Mouse (Mus musculus): Measurements from ENCODE around the gene Ankfn1. TPM values are rescaled to one million over a fixed set of nuclear protein-coding genes. Genes with fewer than 3 reads are reported as not detected.
A peak's percentile ranks its signal among the peaks of the same experiment; 100 is the strongest.

The Ankfn1 gene
- total and polyA plus RNA-seq, 3 experiments, result 0.10 to 0.33 (median 0.26) TPM

DNA sequence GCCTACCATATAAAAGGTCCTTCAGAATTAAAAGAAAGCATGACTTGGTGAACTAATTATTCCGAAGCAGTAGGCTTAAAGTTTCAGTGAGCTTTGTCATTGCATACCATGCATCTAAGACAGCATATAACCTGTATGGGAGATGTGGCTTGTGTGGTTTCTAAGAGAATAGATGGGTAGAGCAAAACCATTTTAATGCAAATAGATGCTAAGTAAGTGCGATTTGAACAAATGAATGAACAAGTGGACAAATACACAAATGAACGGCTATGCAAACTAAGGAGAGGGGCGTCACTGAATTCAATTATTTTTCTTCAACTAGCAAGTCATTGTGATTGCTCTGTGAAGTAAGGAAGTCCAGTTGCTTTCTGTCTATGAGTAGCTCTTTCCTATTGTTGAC lies 198.3 kb downstream of the Ankfn1 start:
- DNase-seq, result no peak

DNA sequence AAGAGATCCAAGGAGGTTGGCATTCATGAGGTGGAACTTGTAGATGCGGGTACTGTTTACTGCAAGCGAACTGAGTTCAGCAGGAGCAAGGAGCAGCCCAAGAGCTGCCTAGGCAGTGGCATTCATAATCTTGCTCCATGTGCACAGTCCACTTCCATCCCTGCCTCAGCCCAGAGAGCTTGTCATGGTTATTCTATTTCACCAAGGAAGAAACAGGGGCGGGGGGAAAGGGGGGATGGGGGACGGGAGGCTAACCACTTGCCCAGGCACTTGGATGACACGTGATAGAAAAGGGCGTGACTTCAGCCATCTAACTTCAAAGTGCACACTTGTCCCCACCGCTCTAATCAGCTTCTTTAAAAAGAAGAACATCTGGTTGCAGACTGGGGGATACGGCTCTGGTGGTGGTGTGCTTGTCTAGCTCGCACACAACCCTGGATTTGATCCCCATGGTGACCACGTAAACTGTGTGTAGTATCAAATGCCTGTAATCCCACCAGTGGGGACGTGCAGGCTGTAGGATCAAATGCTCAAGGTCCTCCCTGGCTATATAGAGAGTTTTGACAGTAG lies 203.1 kb downstream of the Ankfn1 start:
- DNase-seq, result no peak

DNA sequence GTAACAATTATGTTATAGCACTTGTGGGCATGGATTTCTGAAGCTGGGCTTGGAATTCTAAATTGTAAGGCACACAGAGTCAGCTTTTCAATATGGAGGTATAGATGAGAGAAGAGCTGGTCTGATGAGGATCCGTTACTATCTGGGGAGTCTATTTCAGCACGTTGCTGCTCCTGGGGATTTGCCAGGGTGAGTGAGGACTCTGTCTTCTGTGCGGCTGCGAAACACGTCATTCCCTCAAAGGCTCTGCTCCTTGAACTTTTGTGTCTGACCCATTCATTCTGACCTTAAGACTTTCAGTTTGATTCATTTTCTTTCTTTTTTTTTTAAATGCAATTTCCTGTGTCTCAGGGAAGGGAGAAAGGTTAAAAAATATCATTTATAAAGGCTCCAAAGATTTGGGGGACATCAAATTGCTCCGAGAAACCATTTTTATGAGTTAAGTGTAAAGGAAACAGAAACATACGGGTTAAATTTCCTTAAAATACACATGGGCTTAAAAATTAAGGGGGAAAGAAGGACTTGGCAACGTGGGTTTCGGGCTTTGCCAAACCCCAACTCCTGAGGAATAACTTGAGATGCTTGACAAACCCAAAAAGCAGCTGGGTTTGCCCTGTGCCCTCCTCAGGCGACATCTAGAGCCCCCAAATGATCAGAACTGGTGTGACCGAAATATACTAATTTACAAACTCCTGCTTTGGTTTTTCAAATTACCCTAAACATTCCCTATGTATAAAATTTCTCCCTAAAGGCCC lies 207.9 kb downstream of the Ankfn1 start:
- peak; percentile 88 for DNase-seq

DNA sequence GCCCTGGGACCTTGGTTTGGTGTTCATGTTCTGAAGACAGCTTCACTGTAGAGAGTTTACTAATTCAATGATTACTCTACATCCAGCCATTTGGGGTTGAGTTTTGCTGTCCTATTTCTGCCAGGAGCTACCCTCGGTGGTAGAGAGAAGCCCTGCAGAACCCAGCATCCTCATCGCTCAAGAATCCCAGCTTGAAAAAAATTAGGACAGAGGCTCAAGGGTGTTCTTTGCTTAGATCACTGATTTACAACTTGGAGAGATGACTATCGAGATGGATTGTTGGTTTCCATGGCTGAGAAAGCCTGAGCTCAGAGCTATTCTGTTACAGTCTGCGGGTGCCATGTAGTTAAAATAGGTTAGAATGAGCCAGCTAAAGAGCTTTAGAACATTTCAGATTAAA lies 209.2 kb downstream of the Ankfn1 start:
- DNase-seq, result peak; percentile 48

DNA sequence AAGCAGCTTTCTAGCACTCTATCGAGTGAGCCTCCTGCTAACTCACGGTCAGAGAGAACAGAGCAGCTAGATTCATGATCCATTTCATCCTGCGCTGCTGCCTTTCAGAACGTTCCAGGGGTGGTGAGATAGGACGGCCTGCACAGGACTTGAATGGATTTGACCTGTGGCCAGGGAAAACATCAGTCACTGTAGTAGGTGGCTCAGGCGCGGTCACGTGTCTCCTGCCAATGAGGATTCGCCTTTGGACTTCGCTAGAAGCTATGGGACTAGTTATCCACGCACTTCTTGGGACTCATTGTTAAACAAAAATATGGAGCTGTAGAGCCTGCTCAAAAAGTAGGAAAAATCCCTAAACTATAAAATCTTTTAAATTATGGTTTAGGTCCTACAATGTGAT lies 226.0 kb downstream of the Ankfn1 start:
- DNase-seq, result no peak

DNA sequence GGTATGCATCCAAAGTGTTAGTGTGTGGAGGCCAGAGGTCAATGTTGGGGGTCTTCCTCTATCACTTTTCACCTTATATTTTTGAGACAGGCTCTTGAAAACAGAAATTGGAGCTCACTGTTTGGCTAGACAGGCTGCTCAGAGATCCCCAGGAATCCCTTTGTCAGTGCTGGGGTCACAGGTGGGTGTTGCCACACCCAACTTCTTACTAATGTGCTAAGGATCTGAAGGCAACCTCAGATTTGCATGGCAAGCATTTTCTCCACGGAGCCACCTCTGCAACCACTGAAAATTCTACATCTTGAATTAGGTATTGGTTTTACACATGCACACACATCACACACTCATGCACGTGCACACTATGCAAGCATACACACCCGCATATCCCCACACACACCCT lies 226.5 kb downstream of the Ankfn1 start:
- DNase-seq, result no peak

DNA sequence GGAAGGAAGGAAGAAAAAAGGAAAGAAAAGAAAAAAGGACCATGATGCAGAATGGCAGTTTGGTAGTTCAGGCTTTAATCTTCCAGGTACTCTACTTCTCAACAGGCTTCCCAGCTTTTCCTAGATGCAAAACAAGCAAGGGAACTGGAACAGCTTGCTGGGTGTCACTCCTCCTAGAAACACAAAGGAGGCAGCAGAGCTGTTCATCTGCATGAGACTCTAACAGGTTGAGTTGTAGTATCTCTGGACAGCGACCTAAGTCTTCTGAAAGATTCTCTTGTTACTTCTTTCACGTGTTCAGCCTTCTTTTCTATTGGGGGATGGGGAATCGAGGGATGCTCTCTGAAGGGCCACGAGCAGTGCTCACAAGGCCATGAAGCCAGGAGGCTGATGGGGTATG lies 228.7 kb downstream of the Ankfn1 start:
- DNase-seq, result no peak

DNA sequence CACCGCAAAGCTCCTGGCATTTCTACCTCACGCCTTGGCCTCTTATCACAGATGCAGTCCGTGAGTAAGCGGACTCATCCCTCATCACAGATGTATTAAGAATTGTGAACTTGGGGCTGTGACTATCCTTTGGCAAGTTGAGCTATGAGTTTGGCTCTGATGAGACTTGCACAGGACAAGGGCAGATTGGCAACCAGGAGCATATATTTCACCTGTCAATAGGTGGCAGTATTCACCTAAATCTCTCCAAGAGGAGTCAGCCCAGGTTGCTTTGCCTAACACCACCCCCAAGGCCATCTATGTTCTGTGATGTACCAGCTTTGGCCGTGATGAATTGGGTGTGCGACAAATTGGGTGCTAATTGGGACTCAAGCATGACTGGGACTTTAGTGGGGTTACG lies 231.3 kb downstream of the Ankfn1 start:
- peak; percentile 61 for DNase-seq

DNA sequence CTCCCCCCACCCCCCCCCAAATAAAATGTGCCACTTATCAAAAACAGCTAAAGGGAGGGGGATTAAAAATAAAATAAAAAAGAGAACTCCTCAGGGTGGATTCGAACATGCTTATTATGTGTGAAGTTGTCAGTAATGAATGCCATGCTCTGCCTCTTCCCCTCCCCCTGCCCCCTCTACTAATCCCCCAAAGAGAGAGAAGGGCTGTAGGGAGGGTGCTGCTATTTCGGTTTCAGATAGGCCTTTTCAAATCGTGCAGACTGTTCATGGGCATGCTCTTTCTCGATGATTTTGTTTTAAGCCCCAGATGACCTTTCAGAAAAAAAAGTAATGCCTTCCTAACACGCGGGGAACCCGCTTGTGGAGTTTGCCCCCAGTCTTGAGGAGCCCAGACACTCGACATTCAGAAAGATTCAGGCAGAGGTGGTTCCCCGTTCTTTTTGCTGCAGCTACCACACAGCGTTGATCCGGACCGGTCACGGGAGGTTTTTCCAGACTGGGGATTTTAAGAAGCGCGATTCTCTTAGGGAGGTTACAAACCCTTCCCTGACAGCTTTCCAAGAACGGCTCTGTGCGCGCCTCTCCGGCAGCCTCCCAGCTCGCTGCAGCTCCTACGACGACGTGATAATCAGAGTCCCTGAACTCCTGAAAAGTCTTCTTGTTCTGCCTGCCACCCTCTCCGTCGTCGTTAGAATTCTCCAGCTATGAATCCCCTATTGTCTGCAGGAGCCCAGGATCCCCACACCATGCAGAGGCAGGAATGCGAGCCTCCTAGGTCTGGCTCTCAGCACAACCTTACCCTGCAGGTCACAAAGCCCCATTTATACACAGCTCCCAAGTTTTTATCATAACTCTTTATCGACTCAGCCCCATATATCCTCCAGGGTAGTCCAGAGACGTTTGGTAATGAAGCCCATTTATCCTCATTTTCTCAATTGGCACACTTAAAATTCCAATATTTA lies 232.3 kb downstream of the Ankfn1 start:
- DNase-seq, result peak; percentile 18

DNA sequence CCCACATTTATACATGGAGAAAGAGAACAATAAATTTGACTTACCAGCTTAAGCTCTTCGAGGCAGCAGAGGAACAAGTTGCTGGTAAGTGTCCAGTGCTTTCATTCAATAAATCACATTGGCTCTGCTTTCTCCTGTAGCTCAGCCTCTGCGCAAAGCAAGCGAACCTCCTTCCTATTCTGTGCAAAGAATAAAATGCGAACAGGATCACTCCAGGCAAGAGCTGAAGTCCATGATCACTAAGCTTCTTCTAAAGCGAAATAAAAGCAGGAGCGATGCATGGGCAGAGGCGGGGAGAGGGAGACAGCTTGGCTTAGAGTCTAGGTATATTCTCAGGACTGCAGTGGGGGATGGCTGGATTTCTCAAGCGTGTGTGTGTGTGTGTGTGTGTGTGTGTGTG lies 239.1 kb downstream of the Ankfn1 start:
- no peak for DNase-seq

DNA sequence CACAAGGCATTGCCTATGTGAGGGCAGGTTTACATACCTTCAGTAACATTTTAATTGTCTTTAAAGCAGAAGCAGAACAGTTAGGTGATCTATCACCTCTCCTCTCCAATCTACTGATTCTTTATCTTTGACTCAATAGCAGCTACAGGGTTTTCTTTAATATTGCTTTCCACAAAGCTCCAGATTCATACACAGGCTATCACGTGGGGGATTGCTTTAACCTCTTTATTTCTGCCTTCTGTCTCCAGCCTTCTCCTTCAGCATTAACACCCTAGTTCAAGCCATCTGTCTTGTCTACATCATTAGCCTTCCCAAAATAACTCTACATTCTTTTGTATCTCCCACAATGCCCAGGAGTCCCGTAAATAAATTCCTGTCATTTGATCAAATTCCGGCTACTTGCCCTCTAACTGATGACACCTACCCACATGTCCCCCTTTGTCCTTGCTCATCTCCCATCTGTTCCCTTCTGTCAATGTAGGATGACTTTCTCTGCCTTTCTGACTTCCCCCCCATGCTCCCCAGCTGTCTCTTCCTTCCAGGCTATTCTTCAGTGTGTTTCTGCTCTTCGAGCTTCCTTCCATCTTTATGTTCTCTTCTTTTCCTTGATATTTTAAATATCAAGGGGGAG lies 249.5 kb downstream of the Ankfn1 start:
- DNase-seq, result no peak

DNA sequence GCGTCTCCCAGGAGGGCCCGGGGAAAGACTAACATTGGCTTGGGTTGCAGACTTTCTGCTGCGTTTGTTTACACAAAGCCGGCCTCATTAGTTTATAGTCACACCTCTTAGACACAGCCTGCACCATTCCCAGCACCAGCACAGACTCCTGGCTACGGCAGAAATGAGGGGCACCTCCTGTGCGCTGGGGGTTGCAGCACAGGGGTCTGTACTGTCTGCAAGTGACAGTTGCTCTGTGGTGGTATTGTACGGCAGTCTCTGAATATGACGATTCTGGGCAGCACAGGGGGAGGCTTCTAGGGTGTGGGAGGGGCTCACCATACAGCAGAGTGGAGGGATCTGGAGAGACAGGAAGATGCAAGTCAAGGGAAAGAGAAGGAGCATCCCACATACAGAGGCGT lies 262.0 kb downstream of the Ankfn1 start:
- DNase-seq, result no peak

DNA sequence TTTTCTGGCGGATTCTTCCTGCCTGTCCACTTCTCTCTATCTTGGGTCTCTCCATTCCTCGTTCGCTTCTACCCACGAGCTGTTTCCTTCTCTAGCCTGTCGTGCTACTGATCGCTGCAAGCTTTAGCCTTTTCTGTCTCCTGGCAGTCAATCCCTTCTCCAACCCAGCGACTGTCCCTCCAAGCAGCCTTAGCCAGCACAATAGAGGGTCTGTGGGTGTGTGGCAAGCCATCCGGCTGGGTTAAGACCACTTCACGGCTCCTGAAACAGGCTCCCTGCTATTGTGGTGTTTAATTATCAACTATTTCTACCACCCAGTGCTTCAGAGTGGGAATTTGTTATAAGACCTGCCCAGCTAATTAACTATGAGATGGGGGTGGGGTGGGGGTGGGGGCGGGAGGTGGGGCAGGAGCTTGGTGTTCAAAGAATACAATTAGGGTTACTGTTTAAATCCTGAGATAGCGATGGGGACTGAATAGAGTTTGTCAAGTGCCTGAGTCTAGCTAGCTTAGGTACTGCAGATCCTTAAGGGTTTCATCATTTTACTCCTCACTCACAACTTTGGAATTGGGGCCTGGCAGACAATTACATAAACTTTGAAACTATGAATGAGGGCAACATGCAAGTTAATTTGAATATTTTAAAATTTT lies 268.7 kb downstream of the Ankfn1 start:
- DNase-seq, result no peak

DNA sequence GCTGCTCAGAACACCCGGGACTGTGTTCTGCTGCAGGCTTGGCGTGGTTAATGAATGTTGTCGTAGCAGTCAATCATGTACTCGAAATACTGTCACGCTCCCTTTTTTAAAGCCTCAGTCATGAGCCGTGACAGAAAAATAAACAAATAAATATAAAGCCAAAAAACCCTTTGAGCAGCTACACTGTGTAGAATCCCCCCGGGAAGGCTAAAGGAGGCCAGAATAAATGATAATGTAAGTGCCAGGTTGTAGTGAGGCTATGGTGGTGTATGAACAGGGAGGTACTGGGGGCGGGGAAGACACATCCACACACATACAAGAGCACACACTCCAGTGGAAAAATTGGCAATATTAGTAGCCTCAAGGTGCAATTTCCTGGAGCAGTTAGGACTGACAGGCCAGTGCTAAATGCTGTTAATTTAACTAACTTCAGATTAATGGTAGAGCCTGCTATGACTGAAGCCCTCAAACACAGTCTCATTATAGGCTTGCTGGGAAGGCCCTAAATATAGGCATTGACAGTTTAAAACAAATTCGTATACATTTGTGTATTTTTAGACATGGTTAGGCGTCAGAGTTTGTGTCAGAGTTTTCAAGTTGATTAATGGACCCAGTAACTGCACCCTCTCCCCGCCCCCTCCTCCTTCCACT lies 270.7 kb downstream of the Ankfn1 start:
- no peak for DNase-seq

DNA sequence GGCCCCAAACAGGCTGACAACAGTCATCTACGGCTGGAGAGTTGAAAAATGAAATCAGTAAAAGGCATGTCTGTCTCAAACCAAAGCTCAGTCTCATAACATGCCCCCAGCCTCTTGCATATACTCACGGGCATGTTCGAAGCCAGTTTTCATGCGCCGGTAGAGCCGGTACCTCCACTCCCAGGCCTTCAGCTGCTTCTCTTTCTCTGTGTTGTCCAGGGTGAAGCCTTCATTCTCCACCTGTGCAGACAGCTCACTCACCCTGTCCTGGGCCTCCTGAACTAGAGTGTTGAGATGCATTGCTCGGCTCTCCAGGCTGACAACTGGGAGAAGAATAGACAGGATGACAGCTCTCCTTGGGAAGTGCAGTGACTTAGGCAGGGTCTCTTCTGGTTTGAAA lies 272.4 kb downstream of the Ankfn1 start:
- DNase-seq, result no peak

DNA sequence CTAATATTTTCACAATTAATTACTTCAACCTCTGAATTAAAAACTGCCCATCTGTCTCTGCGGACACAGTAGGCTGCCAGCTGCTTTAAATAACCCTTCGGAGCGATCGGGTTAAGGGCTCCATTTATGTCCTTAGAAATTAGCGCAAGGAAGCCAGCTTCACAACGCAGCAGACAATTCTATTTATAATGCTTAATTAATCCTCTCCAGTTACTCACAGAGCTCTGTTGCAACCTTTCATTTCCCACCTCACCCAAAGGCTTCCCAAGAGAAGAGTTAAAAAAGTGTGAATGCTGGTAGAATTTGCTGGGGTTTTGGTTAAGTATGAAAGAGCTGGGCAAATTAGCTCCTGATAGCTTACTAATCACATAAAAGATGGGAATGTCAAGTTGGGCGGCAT lies 275.7 kb downstream of the Ankfn1 start:
- DNase-seq, result no peak

DNA sequence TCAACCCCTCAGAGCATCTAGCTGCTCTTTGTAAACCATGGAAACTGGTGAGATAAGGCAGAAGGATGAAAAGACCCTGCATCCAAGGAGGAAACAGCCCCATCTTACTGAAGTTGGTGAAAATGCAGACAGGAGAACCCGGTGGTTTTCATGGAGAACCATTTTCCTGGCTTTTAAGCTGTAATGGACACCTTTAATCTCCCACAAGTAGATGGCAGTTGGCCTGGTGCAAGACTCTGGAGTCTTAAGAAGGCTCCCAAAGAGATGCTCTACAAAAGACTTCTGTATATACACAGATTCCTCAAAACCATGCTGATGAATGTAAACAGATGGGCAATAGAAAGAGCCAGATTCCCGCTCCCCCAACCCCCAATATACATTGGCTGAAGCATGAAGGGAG lies 276.5 kb downstream of the Ankfn1 start:
- no peak for DNase-seq

DNA sequence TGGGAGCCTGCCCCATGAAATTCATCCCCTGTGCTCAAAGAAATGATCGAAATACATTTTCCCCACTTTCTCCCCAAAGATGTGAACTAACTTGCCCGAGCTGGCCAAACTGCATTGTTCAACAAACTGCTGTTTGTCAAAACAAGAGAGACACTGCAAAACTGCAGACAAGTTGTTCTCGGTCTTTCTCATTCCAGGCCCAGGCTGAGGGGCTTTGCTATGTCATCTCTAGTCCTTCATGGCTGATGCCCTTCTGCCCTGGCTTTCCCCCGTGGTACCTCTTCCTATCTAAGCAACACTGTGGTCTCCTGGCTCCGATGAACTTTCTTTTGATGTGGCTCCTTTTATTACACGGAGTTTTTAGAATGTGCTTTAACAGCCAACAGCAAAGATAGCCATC lies 296.4 kb downstream of the Ankfn1 start:
- no peak for DNase-seq

DNA sequence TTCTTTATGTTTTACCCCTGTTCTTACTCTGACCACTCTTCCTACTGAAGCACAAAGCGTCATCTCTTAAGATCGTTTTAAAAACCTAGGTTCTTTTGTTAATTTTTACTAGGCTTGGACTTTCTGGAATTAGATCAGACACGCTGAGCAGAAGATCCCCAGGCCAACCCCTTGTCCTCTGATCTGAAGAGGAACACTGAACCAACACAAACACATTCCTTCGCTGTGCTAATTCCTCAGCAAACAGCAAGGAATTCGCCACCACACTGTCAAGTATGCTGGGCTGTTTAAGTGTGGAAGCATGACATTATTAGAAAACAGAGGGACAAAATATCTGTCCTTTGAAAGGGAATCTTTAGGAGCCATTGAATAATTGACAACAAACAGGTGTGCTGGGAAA lies 300.5 kb downstream of the Ankfn1 start:
- DNase-seq, result no peak

DNA sequence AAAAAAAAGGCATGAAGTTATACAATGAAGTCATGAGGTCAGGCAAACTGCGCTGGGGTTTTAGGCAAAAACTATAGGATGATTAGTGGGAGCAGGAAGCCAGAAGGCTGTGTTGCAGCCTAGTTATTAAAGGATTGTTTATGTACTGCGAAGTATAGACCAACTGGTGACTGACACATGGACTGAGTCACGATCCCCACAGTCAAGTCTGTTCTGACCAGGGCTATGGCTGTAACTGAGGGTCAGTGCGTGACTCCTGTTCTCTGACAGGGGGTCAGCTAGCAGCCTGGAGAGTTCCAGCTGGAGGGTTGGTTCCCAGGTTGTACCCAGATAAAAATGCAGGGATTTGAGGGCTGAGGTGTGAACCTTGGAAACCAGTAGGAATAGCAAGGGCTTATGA lies 301.4 kb downstream of the Ankfn1 start:
- DNase-seq, result no peak

DNA sequence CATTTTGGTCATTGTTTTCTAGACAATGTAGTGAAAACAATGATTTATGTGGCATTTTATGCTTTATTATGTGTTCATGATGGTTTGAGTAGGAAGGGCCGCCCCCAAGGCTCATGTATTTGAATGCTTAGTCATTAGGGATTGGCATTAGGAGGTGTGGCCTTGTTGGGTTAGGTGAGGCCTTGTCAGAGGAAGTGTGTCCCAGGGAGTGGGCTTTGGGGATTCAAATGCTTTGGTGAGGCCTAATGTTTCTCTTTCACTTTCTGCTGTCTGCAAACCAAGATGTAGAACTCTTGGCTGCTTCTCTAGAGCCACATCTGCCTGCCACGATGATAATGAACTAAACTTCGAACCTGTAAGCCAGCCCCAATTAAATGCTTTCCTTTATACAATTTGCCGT lies 304.6 kb downstream of the Ankfn1 start:
- no peak for DNase-seq

DNA sequence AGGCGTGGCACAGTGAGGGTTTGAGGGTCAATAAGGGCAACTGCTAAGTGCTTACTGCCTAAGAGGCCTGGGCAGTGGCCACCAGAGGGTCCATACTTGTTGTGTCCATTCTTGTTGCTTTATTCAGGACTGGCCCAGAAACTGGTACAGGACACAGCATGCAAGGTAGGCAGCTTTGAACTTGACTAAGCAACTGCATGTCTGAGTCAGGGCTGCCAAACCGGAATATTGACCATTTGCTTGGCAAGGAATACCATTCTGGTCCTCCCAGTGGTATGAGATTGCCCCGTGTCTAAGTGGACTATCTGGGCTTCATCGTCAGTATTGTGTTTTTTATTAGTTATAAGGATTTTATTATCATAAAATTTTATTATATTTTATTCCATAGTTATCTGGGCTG lies 312.1 kb downstream of the Ankfn1 start:
- DNase-seq, result no peak
